Mouse (Mus musculus) gastrocnemius, adult 18-20 months (tissue): Measurements from ENCODE around the gene Slc37a1. TPM values are rescaled to one million over a fixed set of nuclear protein-coding genes. Genes with fewer than 3 reads are reported as not detected.
A peak's percentile ranks its signal among the peaks of the same experiment; 100 is the strongest.
"Not testable (repeated sequence)": the region's sequence is repeated elsewhere in the genome, so short reads cannot be mapped to it uniquely, and the experiment has no call there.

Experiments
- DNase-seq: peaks from one replicate; pipeline ENCODE4 v3.0.0; 2021; ENCODE audit warnings: low spot score
- total RNA-seq, 2 experiments: library from RNA; stranded (reverse); gene quantifications; 2 replicates each; pipeline ENCODE4 v1.2.3; 2021

Slc37a1 gene
- total RNA-seq, 2 experiments from 2014 or later = 3.7 to 5.9 TPM

DNA sequence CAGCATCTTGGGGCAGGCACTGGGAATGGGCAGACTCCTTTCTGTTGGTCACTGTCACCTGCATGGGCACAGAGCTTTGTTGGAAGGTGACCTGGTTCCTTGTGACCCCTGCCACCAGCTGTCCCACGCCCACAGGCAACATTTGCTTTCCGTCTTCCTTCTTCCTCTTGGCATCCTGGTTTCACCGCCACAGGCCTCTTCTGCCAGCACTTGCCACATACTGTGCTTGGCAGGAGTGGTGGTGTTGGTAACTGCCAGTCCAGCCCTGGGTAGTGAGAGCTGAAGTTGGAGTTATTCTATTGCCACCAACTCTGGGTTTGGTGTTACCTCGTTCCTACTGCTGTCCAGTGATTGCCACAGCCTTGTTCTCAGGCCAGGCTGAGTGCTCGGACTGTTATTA, 61.5 kb downstream of the Slc37a1 start:
- no peak for DNase-seq

DNA sequence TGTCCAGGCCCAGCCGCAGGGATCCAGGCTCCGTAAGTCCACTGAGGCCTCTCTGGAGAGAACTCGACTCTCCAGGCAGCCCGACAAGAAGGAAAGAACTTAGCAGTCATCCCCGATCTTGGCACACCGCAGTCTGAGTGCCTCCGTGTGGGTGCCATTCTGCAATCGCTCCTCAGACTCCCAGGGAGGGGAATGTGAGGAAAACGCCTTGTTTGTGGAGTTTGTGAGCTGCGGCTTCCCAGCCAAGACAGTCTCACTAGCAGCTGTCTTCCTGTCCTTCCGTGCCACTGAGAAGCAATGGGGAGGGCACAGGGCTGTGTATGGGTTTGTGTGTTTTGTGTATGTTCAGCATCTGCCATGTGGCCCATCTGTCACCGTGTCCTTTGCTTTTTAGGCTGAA, 62.8 kb downstream of the Slc37a1 start:
- DNase-seq = no peak

- no peak for DNase-seq
Observed at GRCm38 (mm10) chr17:31351984-31352383, 65.4 kb downstream of the Slc37a1 start.

DNA sequence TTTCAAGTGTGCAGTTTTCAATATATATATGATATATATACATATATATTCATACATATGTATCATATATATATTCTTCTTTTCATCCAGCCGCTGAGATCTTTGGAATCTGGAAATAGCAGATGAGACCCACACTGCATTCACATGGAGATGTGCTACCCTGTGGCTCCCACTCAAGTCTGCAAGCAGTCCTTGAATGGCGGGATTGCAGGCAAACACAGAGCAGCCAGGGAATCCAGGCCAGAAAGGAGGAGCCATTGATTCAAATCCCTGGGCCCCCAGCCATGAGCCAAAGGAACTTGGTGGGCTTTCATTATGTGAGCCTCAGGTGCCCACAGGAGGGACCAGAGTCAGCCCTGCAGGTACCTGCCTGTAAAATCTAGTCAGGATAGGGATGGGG, 66.7 kb downstream of the Slc37a1 start:
- DNase-seq = no peak

GRCm38 (mm10) chr17:31354684-31355083, 68.1 kb downstream of the Slc37a1 start:
- DNase-seq = not testable (repeated sequence)

DNA sequence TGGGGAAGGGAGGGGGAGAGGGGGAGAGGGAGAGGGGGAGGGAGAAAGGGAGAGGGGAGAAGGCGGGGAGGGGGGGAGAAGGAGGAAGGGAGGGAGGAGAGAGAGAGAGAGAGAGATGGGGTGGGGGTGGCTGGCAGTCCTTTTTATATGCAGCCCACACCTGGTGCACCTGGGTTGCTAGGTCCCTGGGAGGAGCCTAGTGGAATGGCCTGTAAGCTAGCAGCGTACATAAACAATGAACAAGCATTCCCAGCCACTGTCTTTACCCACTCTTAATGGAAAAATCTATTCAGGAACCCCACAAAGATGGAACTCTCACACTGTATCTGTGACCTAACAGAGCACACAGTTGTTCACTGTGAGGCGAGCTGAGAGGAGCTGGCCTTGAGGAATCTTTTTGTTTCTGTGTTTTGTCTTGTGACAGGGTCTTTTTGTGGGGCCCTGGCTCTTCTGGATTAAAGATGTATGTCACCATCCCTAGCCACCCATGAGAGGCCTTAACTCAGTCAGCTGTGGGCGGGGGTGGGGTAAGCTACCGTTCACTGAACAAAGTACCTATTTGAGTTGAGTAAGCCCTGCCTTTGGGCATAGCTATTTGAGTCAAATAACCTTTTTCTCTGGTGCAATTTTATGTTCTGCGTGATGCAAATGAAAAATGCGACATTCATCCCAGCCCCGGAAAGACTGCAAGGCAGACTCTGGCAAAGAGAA, 69.4 kb downstream of the Slc37a1 start:
- no peak for DNase-seq

DNA sequence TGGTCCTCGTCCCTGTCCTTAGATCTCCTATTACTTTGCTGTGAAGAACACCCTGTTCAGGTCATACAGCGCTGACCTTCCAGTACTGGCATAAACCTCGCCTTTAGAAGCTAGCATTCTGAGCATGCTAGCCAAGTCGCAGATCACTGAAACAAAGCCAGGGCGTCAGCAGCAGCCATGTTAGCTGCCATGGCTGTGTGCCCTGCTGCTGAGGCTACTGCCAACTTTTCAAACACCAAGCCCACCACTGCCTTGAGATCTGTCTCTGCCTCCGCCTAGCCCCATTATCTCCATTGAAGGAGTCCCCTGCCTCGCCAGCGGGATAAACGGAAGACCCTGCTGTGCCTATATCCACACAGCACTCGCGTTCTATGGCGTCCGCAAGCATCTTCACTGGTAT, 74.0 kb downstream of the Slc37a1 start:
- no peak for DNase-seq

GRCm38 (mm10) chr17:31365586-31366166, 79.1 kb downstream of the Slc37a1 start:
- DNase-seq = no peak

DNA sequence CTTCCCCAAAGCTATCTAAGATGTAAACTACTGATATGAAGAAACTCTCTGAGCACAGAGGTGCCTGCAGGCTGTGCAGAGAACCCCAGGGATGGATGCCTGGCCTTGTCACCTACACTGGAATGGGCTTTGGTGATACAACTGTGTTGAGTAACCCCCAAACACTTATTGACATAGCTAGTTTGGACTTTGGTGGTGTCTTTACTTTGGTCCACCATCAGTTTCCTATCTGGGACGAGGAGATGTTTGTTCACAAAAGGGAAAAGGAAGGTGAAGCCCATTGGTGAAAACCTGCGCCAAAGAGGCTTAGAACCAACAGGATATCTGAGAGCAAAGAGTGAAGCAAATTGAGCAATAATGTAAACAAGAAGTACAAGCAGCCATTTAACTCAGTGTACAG, 83.6 kb downstream of the Slc37a1 start:
- no peak for DNase-seq

GRCm38 (mm10) chr17:31370931-31371330, 84.3 kb downstream of the Slc37a1 start:
- DNase-seq = no peak

DNA sequence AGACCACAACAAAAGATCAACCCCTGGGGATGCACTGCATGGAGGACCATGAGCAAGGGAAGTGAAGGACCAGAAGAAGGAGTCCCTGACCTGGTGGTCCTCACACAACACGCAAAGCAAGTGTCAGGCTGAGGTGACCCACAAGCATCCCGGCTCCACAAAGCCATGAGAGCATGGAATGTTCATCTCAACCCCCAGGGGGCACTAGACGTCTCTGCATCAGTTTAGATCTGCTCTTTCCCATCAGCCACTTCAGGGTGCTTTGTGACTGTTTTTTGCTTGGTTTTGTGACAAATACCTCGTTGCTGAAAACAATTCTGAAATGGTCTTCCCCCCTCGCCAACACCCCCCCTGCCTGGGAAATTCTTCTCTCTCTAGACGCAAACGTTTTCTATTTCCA, 91.4 kb downstream of the Slc37a1 start:
- DNase-seq = peak; percentile 63

DNA sequence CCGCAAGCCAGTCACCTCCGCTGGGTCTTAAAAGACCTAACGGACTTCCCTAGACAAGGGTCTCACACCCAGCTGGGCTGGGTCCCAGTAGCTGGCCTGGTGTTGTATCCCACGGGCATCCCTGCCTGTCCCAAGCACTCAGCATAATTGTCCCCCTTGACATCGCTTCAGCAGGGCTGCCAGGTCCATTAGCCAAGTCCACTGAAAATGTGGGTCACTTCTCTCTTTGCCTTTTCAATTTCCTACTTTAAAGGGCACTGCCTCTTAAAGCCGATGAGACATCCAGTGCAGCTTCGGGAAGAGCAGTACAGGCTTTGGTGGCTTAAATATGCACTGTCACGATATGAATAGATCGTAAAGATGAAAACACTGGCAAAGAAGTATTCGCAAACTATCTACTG, 91.8 kb downstream of the Slc37a1 start:
- DNase-seq = peak; percentile 14

- no peak for DNase-seq
Observed at GRCm38 (mm10) chr17:31379086-31379485, 92.5 kb downstream of the Slc37a1 start.

DNA sequence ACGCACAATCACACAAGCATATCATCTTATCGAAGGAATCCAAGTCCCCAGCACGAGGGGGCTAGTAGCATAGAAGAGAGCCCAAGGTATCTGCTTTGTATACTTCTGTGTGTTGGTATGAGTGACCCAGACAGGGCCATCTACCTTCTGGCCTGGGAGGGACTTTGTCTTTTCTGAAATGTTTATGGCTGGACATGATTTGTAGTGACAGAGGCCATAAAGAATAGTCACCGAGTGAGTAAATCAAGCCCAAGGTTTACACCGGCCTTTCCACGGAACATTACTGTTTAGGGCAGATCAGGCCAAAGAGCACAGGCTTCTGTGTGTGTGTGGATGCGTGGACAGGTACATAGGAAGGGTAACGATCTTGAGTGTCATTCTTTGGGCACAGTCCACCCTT, 93.3 kb downstream of the Slc37a1 start:
- no peak for DNase-seq

DNA sequence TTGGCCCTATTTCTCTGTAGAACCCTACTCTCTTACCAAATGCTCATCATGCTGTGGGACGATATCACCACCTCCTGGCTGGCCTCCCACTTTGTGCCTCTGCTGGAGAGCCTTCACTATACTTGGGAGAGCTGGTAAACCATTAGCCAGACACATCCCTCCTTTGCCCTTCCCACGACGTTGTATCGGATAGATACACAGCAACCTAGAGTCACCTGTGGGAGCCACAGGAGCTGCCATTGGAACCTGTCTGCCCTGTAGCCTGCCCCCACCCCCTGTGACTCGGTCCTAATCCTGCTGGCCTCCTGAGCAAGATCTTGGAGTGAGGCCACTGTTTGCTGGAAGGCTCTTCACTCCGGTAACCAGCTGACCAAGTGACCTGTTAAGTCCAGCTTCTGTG, 96.7 kb downstream of the Slc37a1 start:
- no peak for DNase-seq

DNA sequence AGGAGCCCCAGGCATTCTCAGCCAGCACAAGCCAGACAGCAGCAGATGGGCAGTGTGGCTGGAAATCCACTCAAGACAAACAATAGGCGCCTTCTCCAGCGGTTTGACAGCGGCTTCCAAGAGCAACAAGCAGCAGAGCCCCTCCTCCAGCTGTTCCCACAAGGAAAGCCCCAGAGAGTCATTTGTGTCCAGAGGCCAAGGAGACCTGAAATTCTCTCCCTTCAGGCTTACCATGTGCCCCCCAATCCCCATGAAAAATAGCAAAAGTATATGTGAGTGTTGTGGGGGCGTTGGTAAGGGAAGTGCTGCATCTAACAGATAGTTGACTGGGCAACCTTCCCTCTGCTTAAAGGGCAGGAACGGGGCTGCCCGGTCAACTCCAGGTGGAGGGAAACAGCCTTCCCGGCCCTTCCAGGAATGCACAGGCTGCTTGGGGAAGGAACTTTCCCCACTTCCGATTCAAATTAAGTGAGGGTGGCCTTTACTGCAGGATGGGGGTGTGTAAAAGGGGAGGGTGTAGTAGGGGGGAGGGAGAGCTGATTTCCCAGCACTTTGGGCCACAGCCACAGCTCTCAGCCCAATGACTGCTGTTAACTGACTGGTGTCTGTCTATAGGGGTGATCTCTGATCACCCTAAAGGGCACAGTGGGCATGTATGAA, 98.5 kb downstream of the Slc37a1 start:
- peak; percentile 54 for DNase-seq

GRCm38 (mm10) chr17:31385671-31386665, 99.4 kb downstream of the Slc37a1 start, which contains the start of gene Pde9a:
Gene Pde9a (plus strand): TSS chr17:31386210.
- peak; percentile 14 for DNase-seq

GRCm38 (mm10) chr17:31386766-31387275, 100.2 kb downstream of the Slc37a1 start:
- no peak for DNase-seq

DNA sequence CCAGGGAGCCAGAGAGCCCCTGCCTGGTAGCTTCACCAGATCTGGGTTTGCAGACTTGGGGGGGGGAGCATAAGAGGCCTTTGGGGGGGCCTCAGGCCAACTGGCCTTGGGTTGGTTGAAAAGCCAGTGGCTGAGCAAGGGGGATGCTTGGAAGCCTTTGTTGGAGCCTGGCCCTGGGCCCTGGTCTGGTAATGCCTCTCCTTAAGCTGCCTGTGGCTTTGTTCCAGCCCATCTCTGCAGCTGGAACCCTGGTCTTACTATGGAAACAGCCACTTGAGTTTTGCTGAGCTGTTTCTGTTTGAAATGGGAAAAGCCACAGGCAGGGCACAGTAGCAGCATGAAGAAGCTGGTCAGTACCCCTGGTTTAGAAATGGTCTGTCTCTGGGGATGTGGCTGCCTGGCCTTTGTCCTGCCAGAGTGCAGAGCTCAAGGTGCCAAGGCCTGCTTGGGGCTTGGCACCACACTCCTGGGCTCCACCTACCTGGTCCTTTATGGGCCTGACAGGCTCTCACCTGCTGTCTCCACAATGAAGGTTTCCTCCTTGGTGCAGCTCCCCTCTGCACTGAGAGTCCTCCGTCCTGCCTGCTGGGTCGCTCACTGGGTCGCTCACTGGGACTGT, 102.9 kb downstream of the Slc37a1 start:
- no peak for DNase-seq

DNA sequence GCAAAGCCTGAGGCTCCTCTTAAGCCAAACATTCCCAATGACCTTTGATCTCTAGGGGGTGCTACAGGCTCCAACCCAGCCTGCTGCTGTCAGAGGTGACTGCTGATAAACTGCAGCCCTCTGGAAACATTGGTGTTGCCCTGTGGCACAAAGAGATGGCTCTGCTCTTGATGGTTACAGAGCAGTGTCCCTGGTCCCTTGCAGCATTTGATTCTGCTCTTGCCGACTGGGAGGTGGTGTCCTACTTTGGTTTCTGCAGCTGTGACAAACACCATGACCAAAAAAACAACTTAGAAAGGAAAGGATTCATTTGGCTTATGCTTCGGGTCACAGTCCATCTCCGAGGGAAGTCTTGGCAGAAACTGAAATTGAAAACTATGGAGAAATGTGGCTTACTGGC, 104.9 kb downstream of the Slc37a1 start:
- DNase-seq = no peak

- no peak for DNase-seq
Observed at GRCm38 (mm10) chr17:31392041-31392440, 105.4 kb downstream of the Slc37a1 start.
